Mouse (Mus musculus) forebrain, embryonic 15.5 days (tissue): ENCODE measurements around the gene Prkn. TPM values are rescaled to one million over a fixed set of nuclear protein-coding genes. Genes with fewer than 3 reads are reported as not detected.

Source experiments
- ATAC-seq: fragments of 200-750 bp; cut with Nextera tagmentation; replicated peaks from 2 replicates; pipeline ENCODE4 v1.8.0; 2017; ENCODE audit warnings: mild to moderate bottlenecking, moderate TSS enrichment, moderate library complexity
- H3K27ac ChIP-seq: fragments of 300-500 bp; sonication (generic); replicated peaks from 2 replicates; pipeline ENCODE4 v1.5.1; 2015; ENCODE audit warnings: mild to moderate bottlenecking, inconsistent platforms
- H3K27me3 ChIP-seq: fragments of 300-500 bp; sonication (generic); 2 replicates; pipeline ENCODE4 v1.6.1; 2015; ENCODE audit warnings: inconsistent platforms
- H3K36me3 ChIP-seq: fragments of 300-500 bp; sonication (generic); 2 replicates; pipeline ENCODE4 v1.6.1; 2015; ENCODE audit warnings: mild to moderate bottlenecking, inconsistent platforms
- H3K4me1 ChIP-seq: fragments of 300-500 bp; sonication (generic); 2 replicates; pipeline ENCODE4 v1.6.1; 2015; ENCODE audit warnings: inconsistent platforms
- H3K4me2 ChIP-seq: fragments of 300-500 bp; sonication (generic); replicated peaks from 2 replicates; pipeline ENCODE4 v1.6.1; 2015; ENCODE audit warnings: mild to moderate bottlenecking, inconsistent platforms
- H3K4me3 ChIP-seq: fragments of 300-500 bp; sonication (generic); 2 replicates; pipeline ENCODE4 v1.5.1; 2015; ENCODE audit warnings: mild to moderate bottlenecking, inconsistent platforms
- H3K9ac ChIP-seq: fragments of 300-500 bp; sonication (generic); replicated peaks from 2 replicates; pipeline ENCODE4 v1.6.1; 2015; ENCODE audit warnings: mild to moderate bottlenecking, inconsistent platforms
- H3K9me3 ChIP-seq: fragments of 300-500 bp; sonication (generic); 2 replicates; pipeline ENCODE4 v1.6.1; 2016; ENCODE audit warnings: inconsistent platforms
- WGBS: fragments of 180-500 bp; shearing (Covaris S2); methylation state at CpG from one replicate; pipeline ENCODE4 v1.1.7; 2015; ENCODE audit warnings: mixed read lengths; 5-methylcytosine and 5-hydroxymethylcytosine counted together
- polyA plus RNA-seq: library from polyadenylated mRNA; unstranded; fragments of >200 nt; fragmentation: Nextera tagmentation; extraction: Ambion mirVana; gene quantifications from 2 replicates; pipeline ENCODE4 v1.2.1, GENCODE M21; 2015

Prkn gene
- polyA plus RNA-seq, 1 experiment from 2014 or later, result 3.6 TPM

GRCm38 (mm10) chr17:11087823-11088222 lies 247.6 kb downstream of the Prkn start:
- H3K36me3 ChIP-seq, result no peaks in the 10 kb centered on the region
- no peaks in the 10 kb centered on the region for H3K27me3 ChIP-seq
- 0 out of 2 replicates have a peak, but pooled peaks have one; percentile 23 for ATAC-seq
- H3K4me1 ChIP-seq, result peaks cover 14% of the 10 kb centered on the region
- no peak overlapping the region; the same call in 1 of the 2 replicates for H3K9ac ChIP-seq
- no peaks in the 10 kb centered on the region for H3K9me3 ChIP-seq
- H3K4me2 ChIP-seq, result no peak overlapping the region
- H3K4me3 ChIP-seq, result no peak overlapping the region
- WGBS, result 38% methylated on average over 8 of the region's 8 CpGs
- H3K27ac ChIP-seq, result peak overlapping the region; percentile 63

GRCm38 (mm10) chr17:11089361-11089760 lies 249.2 kb downstream of the Prkn start:
- WGBS, result 83% methylated on average over 6 of the region's 6 CpGs

GRCm38 (mm10) chr17:11092900-11093299 lies 252.7 kb downstream of the Prkn start:
- Histone ChIP-seq H3K27ac (no peak overlapping the region), H3K27me3 (no peaks in the 10 kb centered on the region), H3K4me3 (no peak overlapping the region), H3K9ac (no peak overlapping the region), H3K4me2 (no peak overlapping the region), H3K9me3 (no peaks in the 10 kb centered on the region), H3K36me3 (no peaks in the 10 kb centered on the region), H3K4me1 (peaks cover 7% of the 10 kb centered on the region)
- no peak for ATAC-seq
- WGBS, result 26% methylated on average over 6 of the region's 6 CpGs

More at GRCm38 (mm10) chr17:11089361-11089760, 249.2 kb downstream of the Prkn start:
- no peak overlapping the region for H3K4me2 ChIP-seq
- peaks cover 18% of the 10 kb centered on the region for H3K4me1 ChIP-seq
- no peak overlapping the region for H3K27ac ChIP-seq
- ATAC-seq, result no peak
- no peak overlapping the region for H3K4me3 ChIP-seq
- no peaks in the 10 kb centered on the region for H3K27me3 ChIP-seq
- H3K36me3 ChIP-seq, result no peaks in the 10 kb centered on the region
- H3K9ac ChIP-seq, result no peak overlapping the region
- no peaks in the 10 kb centered on the region for H3K9me3 ChIP-seq

- ATAC-seq, result no peak
- H3K27ac ChIP-seq, result no peak overlapping the region
Measured at GRCm38 (mm10) chr17:11093321-11093720, 253.1 kb downstream of the Prkn start.

GRCm38 (mm10) chr17:11107007-11107406 lies 266.8 kb downstream of the Prkn start:
- no peaks in the 10 kb centered on the region for H3K9me3 ChIP-seq
- H3K4me1 ChIP-seq, result peaks cover 10% of the 10 kb centered on the region; the same call in 1 of the 2 replicates
- no peak overlapping the region for H3K27ac ChIP-seq
- no peak overlapping the region for H3K4me3 ChIP-seq
- H3K36me3 ChIP-seq, result no peaks in the 10 kb centered on the region
- no peak overlapping the region for H3K4me2 ChIP-seq
- no peak overlapping the region for H3K9ac ChIP-seq
- ATAC-seq, result no peak
- 89% methylated on average over 3 of the region's 3 CpGs for WGBS
- no peaks in the 10 kb centered on the region for H3K27me3 ChIP-seq

More at GRCm38 (mm10) chr17:11093321-11093720, 253.1 kb downstream of the Prkn start:
- H3K4me3 ChIP-seq, result no peak overlapping the region
- WGBS, result 40% methylated on average over 3 of the region's 3 CpGs
- H3K4me1 ChIP-seq, result 0 out of 2 replicates have a peak, but pooled peaks cover 5% of the 10 kb centered on the region
- no peaks in the 10 kb centered on the region for H3K9me3 ChIP-seq
- no peak overlapping the region for H3K9ac ChIP-seq
- H3K36me3 ChIP-seq, result no peaks in the 10 kb centered on the region
- no peak overlapping the region for H3K4me2 ChIP-seq
- H3K27me3 ChIP-seq, result no peaks in the 10 kb centered on the region

GRCm38 (mm10) chr17:11107916-11108315 lies 267.7 kb downstream of the Prkn start:
- ATAC-seq, result peak; percentile 96
- Histone ChIP-seq H3K4me2 (no peak overlapping the region), H3K27ac (peak overlapping the region; percentile 55), H3K9ac (no peak overlapping the region), H3K36me3 (no peaks in the 10 kb centered on the region), H3K9me3 (no peaks in the 10 kb centered on the region), H3K4me3 (no peak overlapping the region), H3K27me3 (no peaks in the 10 kb centered on the region), H3K4me1 (peaks cover 10% of the 10 kb centered on the region; the same call in 1 of the 2 replicates)
- WGBS, result 30% methylated on average over 2 of the region's 2 CpGs

- Histone ChIP-seq H3K4me2 (no peak overlapping the region), H3K9ac (no peak overlapping the region), H3K4me3 (no peak overlapping the region), H3K4me1 (no peaks in the 10 kb centered on the region), H3K36me3 (no peaks in the 10 kb centered on the region), H3K27me3 (no peaks in the 10 kb centered on the region), H3K27ac (no peak overlapping the region), H3K9me3 (no peaks in the 10 kb centered on the region)
- 85% methylated on average over 10 of the region's 10 CpGs for WGBS
- no peak for ATAC-seq
Measured at GRCm38 (mm10) chr17:11117508-11117907, 277.3 kb downstream of the Prkn start.

GRCm38 (mm10) chr17:11124048-11124447 lies 283.9 kb downstream of the Prkn start:
- 65% methylated on average over 7 of the region's 7 CpGs for WGBS
- H3K4me1 ChIP-seq, result no peaks in the 10 kb centered on the region

GRCm38 (mm10) chr17:11127217-11127616 lies 287.0 kb downstream of the Prkn start:
- 54% methylated on average over 1 of the region's 1 CpGs for WGBS
- no peak overlapping the region for H3K4me3 ChIP-seq
- H3K27ac ChIP-seq, result no peak overlapping the region
- H3K4me1 ChIP-seq, result peaks cover 6% of the 10 kb centered on the region
- H3K9me3 ChIP-seq, result no peaks in the 10 kb centered on the region
- no peak overlapping the region for H3K9ac ChIP-seq
- no peak overlapping the region for H3K4me2 ChIP-seq
- H3K27me3 ChIP-seq, result no peaks in the 10 kb centered on the region
- no peak for ATAC-seq
- no peaks in the 10 kb centered on the region for H3K36me3 ChIP-seq

More at GRCm38 (mm10) chr17:11124048-11124447, 283.9 kb downstream of the Prkn start:
- Histone ChIP-seq H3K9ac (no peak overlapping the region), H3K27me3 (no peaks in the 10 kb centered on the region), H3K4me3 (no peak overlapping the region), H3K36me3 (no peaks in the 10 kb centered on the region), H3K27ac (no peak overlapping the region), H3K4me2 (no peak overlapping the region), H3K9me3 (no peaks in the 10 kb centered on the region)
- no peak for ATAC-seq

GRCm38 (mm10) chr17:11130919-11131318 lies 290.7 kb downstream of the Prkn start:
- WGBS, result 17% methylated on average over 4 of the region's 4 CpGs
- H3K4me1 ChIP-seq, result peaks cover 6% of the 10 kb centered on the region

GRCm38 (mm10) chr17:11142321-11142720 lies 302.1 kb downstream of the Prkn start:
- no peak overlapping the region for H3K4me3 ChIP-seq
- no peak overlapping the region for H3K9ac ChIP-seq
- WGBS, result 34% methylated on average over 5 of the region's 5 CpGs
- H3K27me3 ChIP-seq, result no peaks in the 10 kb centered on the region
- no peaks in the 10 kb centered on the region for H3K36me3 ChIP-seq
- H3K4me1 ChIP-seq, result peaks cover 7% of the 10 kb centered on the region
- peak overlapping the region; percentile 68 for H3K27ac ChIP-seq
- no peak for ATAC-seq
- no peaks in the 10 kb centered on the region for H3K9me3 ChIP-seq
- H3K4me2 ChIP-seq, result no peak overlapping the region

More at GRCm38 (mm10) chr17:11130919-11131318, 290.7 kb downstream of the Prkn start:
- Histone ChIP-seq H3K27ac (no peak overlapping the region), H3K4me3 (no peak overlapping the region), H3K9me3 (no peaks in the 10 kb centered on the region), H3K9ac (no peak overlapping the region), H3K36me3 (no peaks in the 10 kb centered on the region), H3K27me3 (no peaks in the 10 kb centered on the region), H3K4me2 (no peak overlapping the region)
- peak; percentile 88 for ATAC-seq

- H3K9ac ChIP-seq, result no peak overlapping the region
- no peaks in the 10 kb centered on the region for H3K36me3 ChIP-seq
- H3K9me3 ChIP-seq, result no peaks in the 10 kb centered on the region
- H3K4me2 ChIP-seq, result no peak overlapping the region
- WGBS, result 76% methylated on average over 3 of the region's 3 CpGs
- ATAC-seq, result peak; percentile 60; the same call in 1 of the 2 replicates
- no peak overlapping the region for H3K27ac ChIP-seq
- H3K4me3 ChIP-seq, result no peak overlapping the region
- H3K4me1 ChIP-seq, result peaks cover 10% of the 10 kb centered on the region
- no peaks in the 10 kb centered on the region for H3K27me3 ChIP-seq
Measured at GRCm38 (mm10) chr17:11156119-11156518, 315.9 kb downstream of the Prkn start.

- Histone ChIP-seq H3K9ac (no peak overlapping the region), H3K27me3 (no peaks in the 10 kb centered on the region), H3K4me2 (no peak overlapping the region), H3K9me3 (no peaks in the 10 kb centered on the region), H3K27ac (0 out of 2 replicates have a peak overlapping the region, but pooled peaks have one; percentile 36), H3K36me3 (no peaks in the 10 kb centered on the region), H3K4me1 (peaks cover 14% of the 10 kb centered on the region), H3K4me3 (no peak overlapping the region)
- 54% methylated on average over 7 of the region's 7 CpGs for WGBS
- ATAC-seq, result peak; percentile 71; the same call in 1 of the 2 replicates
Measured at GRCm38 (mm10) chr17:11157536-11157935, 317.4 kb downstream of the Prkn start.
